Mouse (Mus musculus): Measurements from ENCODE around the gene Fam20c.

- TF ChIP-seq CTCF (IDR thresholded peaks at IDR 0.05) (no peak), EP300 (IDR thresholded peaks at IDR 0.05) (no peak)
Measured at GRCm38 (mm10) chr5:138754303-138755120, at the start of gene Fam20c.

Measured in lung, postnatal 0 days (tissue).